Mouse (Mus musculus) liver, embryonic 11.5 days (tissue): ENCODE results near the gene Sub1. TPM values are rescaled to one million over a fixed set of nuclear protein-coding genes. Genes with fewer than 3 reads are reported as not detected.

Experiments used
- ATAC-seq: fragments of 200-750 bp; cut with Nextera tagmentation; replicated peaks from 2 replicates; pipeline ENCODE4 v1.8.0; 2017; ENCODE audit warnings: moderate number of reproducible peaks, mild to moderate bottlenecking, moderate TSS enrichment, moderate library complexity; ENCODE audit not compliant: low FRiP score
- DNase-seq: peaks from one replicate; pipeline ENCODE4 v3.0.0-alpha.2; 2017; ENCODE audit warnings: low spot score
- H3K27ac ChIP-seq: fragments of 300-500 bp; sonication (generic); 2 replicates; pipeline ENCODE4 v1.5.1; 2014; ENCODE audit warnings: mild to moderate bottlenecking, low read depth, low read length, control low read depth
- H3K27me3 ChIP-seq: fragments of 300-500 bp; sonication (generic); replicated peaks from 2 replicates; pipeline ENCODE4 v1.6.1; 2014; ENCODE audit warnings: low read length, mixed read lengths; ENCODE audit not compliant: control insufficient read depth, insufficient read depth
- H3K36me3 ChIP-seq: fragments of 300-500 bp; sonication (generic); 2 replicates; pipeline ENCODE4 v1.6.1; 2014; ENCODE audit warnings: mild to moderate bottlenecking, low read length, moderate library complexity, mixed read lengths; ENCODE audit not compliant: control insufficient read depth, insufficient read depth
- H3K4me1 ChIP-seq: fragments of 300-500 bp; sonication (generic); replicated peaks from 2 replicates; pipeline ENCODE4 v1.6.1; 2014; ENCODE audit warnings: low read length, mixed read lengths; ENCODE audit not compliant: control insufficient read depth, insufficient read depth
- H3K4me2 ChIP-seq: fragments of 300-500 bp; sonication (generic); 2 replicates; pipeline ENCODE4 v1.6.1; 2014; ENCODE audit warnings: mild to moderate bottlenecking, control low read depth, moderate library complexity
- H3K4me3 ChIP-seq: fragments of 300-500 bp; sonication (generic); 2 replicates; pipeline ENCODE4 v1.5.1; 2014; ENCODE audit warnings: low read depth, low read length, control low read depth
- H3K9ac ChIP-seq: fragments of 300-500 bp; sonication (generic); 2 replicates; pipeline ENCODE4 v1.6.1; 2014; ENCODE audit warnings: low read depth, low read length, control low read depth
- H3K9me3 ChIP-seq: fragments of 300-500 bp; sonication (generic); 2 replicates; pipeline ENCODE4 v1.6.1; 2016; ENCODE audit warnings: low read length, inconsistent platforms, mixed read lengths; ENCODE audit not compliant: control insufficient read depth
- WGBS: fragments of 180-500 bp; shearing (Covaris S2); extraction: QIAGEN DNeasy Blood & Tissue Kit; methylation state at CpG from one replicate; pipeline ENCODE4 v1.1.7; 2014; 5-methylcytosine and 5-hydroxymethylcytosine counted together
- polyA plus RNA-seq: library from polyadenylated mRNA; unstranded; fragments of >200 nt; fragmentation: Nextera tagmentation; extraction: Ambion mirVana; gene quantifications from 2 replicates; pipeline ENCODE4 v1.2.1, GENCODE M21; 2014

Gene Sub1
- polyA plus RNA-seq: 723 and 790 TPM in 2 replicates

DNA sequence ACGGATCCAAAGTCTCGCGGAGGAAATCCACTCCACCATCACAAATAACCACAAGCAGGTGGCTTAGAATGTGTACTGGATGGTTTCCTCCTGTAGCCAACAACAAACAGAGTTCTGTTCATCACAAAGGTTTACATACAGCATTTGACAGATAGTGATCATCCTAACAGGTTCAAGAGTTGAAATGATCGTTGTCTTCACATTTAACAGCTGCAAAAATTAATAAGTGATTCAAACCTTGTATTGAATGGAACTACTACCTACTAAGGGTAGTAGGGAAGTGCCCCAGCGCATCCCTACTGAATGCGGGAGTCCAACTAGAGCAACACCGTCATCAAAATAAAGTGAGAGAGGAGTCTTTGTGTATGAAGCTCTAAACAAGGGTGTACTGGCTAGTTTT is at the start of gene Sub1:
TSS of gene Sub1 (minus strand) at position 101 of the 400 bp plus-strand sequence.
- ATAC-seq: no peak
- no peaks in the 10 kb centered on the region; the same call in 1 of the 2 replicates for H3K36me3 ChIP-seq
- H3K27ac ChIP-seq: no peak within 1 kb of the TSS; the same call in 1 of the 2 replicates
- peak within 1 kb of the TSS; percentile 98 for H3K4me3 ChIP-seq
- H3K9me3 ChIP-seq: no peaks in the 10 kb centered on the region
- H3K27me3 ChIP-seq: no peaks in the 10 kb centered on the region
- WGBS: 88% methylated on average over 7 of the region's 7 CpGs
- peaks cover 2% of the 10 kb centered on the region; the same call in 1 of the 2 replicates for H3K4me1 ChIP-seq
- peak within 1 kb of the TSS; percentile 99 for H3K9ac ChIP-seq
- no peak for DNase-seq
- peak within 1 kb of the TSS; percentile 37 for H3K4me2 ChIP-seq

DNA sequence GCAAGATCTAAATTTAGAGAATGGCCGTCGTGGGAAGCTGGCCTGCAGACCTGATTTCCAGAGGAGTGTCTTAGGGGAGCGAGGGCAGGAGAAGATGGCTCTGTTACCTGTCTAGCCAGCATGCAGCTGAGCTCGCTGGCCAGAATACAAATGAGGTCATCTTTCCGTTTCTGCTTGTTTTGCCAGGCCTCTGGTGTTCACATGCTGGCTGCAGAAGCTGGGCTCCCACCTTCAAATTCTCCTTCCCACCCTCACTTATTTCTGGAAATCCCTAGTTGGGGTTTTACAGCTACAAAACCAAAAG is 43.6 kb upstream of the Sub1 start:
- DNase-seq (no peak), ATAC-seq (no peak)
- H3K27me3 ChIP-seq: no peaks in the 10 kb centered on the region
- H3K27ac ChIP-seq: no peak overlapping the region
- H3K4me2 ChIP-seq: no peak overlapping the region
- no peaks in the 10 kb centered on the region; the same call in 1 of the 2 replicates for H3K4me1 ChIP-seq
- H3K36me3 ChIP-seq: no peaks in the 10 kb centered on the region
- WGBS: 56% methylated on average over 5 of the region's 5 CpGs
- H3K9me3 ChIP-seq: no peaks in the 10 kb centered on the region
- H3K4me3 ChIP-seq: no peak overlapping the region
- H3K9ac ChIP-seq: no peak overlapping the region

DNA sequence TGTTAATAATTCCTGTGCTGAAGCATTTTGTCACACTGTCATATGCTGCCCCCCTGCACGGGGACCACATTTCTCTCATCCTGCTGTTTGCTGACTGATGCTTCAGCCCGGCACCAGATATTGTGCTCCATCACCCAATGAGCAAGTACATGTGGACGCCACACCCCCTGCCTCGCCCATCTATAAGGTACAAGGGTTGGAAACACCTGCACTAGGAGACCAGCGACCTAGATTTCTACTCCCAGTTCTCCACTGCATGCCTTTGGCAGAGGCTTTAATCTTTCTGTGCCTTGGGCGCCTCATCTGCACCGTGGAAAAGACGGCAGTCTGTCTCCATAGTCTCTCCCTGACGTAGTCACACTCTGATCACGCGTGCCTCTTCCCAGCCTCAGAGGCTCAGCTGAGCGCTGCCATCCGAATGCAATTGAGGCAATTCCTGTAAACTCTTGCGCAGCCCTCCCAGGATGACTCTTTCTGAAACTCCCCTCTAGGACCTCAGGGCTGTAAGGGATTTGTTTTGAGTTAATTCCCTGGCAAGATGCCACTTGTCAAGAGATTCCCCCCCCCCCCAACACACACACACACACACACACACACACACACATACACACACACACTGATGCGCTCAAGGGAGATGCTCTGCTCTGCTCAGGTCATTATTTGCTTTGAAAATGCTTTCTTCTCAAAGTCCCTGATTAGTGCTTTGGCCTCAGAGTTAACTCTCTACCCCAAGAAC is 43.1 kb upstream of the Sub1 start:
- Histone ChIP-seq H3K4me2 (no peak overlapping the region), H3K4me1 (no peaks in the 10 kb centered on the region; the same call in 1 of the 2 replicates), H3K9ac (no peak overlapping the region), H3K27ac (no peak overlapping the region), H3K4me3 (no peak overlapping the region), H3K9me3 (no peaks in the 10 kb centered on the region), H3K27me3 (no peaks in the 10 kb centered on the region), H3K36me3 (no peaks in the 10 kb centered on the region)
- 75% methylated on average over 15 of the region's 15 CpGs for WGBS
- ATAC-seq (no peak), DNase-seq (no peak)

- Histone ChIP-seq H3K4me2 (no peak overlapping the region), H3K4me3 (no peak overlapping the region), H3K9me3 (no peaks in the 10 kb centered on the region), H3K27me3 (no peaks in the 10 kb centered on the region), H3K9ac (no peak overlapping the region), H3K27ac (no peak overlapping the region), H3K4me1 (no peaks in the 10 kb centered on the region; the same call in 1 of the 2 replicates), H3K36me3 (no peaks in the 10 kb centered on the region)
- 80% methylated on average over 10 of the region's 10 CpGs for WGBS
- ATAC-seq (no peak), DNase-seq (no peak)
Observed at GRCm38 (mm10) chr15:12039256-12039655, 42.5 kb upstream of the Sub1 start.

DNA sequence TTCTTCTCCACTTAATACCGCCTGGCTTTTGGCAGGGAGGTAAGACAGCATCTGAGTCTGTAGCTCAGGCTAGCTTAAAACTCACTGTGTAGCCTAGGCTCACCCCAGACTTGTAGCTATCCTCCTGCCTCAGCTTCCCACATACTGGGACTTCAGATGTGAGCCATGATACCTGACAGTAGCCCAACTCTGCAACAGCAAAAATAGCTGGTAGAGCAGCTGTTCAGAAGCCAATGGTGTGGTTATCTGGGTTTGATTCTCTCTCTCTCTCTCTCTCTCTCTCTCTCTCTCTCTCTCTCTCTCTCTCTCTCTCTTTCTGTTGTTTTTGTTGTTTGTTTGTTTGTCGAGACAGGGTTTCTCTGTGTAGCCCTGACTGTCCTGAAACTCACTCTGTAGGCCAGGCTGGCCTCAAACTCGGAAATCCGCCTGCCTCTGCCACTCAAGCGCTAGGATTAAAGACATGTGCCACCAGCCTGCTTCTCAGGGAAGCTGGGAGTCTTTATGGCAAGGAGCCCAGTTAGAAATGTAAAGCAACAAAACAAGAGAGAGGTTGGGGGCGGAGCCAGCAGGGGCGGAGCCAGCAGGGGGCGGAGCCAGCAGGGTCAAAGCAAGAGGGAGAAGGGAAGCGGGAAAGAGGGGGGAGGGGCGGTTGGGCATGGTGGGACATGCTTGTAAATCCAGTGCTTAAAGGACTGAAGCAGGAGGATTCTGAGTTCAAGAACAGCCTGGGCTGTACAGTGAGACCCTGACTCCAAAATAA is 41.3 kb upstream of the Sub1 start:
- Histone ChIP-seq H3K9ac (no peak overlapping the region), H3K27me3 (no peaks in the 10 kb centered on the region), H3K4me3 (no peak overlapping the region), H3K27ac (no peak overlapping the region), H3K4me2 (peak overlapping the region; percentile 3; the same call in 1 of the 2 replicates), H3K36me3 (no peaks in the 10 kb centered on the region), H3K4me1 (no peaks in the 10 kb centered on the region; the same call in 1 of the 2 replicates), H3K9me3 (no peaks in the 10 kb centered on the region)
- 63% methylated on average over 10 of the region's 10 CpGs for WGBS
- ATAC-seq: no peak; the same call in 1 of the 2 replicates
- DNase-seq: peak; percentile 49

- Histone ChIP-seq H3K4me1 (no peaks in the 10 kb centered on the region; the same call in 1 of the 2 replicates), H3K4me2 (no peak overlapping the region), H3K36me3 (no peaks in the 10 kb centered on the region), H3K27me3 (no peaks in the 10 kb centered on the region), H3K27ac (no peak overlapping the region), H3K9ac (no peak overlapping the region), H3K9me3 (no peaks in the 10 kb centered on the region), H3K4me3 (no peak overlapping the region)
- 39% methylated on average over 7 of the region's 7 CpGs for WGBS
- 0 out of 2 replicates have a peak, but pooled peaks have one; percentile 38 for ATAC-seq
- no peak for DNase-seq
Observed at GRCm38 (mm10) chr15:12037217-12037616, 40.4 kb upstream of the Sub1 start.

DNA sequence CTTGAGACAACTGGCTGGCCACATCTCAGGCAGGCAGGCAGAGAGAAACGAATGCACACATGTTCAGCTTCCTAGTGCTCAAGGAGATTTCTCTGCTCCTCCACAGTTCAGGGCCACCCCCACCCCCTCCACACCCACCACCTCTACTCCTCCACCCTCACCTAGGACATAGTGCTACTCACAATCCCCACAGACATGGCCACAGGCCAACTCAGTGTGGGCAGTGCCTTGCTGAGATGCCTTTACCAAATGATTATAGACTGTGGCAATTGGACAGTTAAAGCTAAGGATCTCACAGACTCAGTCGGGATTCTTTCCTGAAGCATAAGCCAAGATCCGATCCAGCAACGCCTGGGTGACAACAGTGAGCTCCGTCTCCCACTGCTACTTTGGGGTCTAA is 39.9 kb upstream of the Sub1 start:
- no peaks in the 10 kb centered on the region for H3K27me3 ChIP-seq
- 67% methylated on average over 5 of the region's 5 CpGs for WGBS
- no peaks in the 10 kb centered on the region; the same call in 1 of the 2 replicates for H3K4me1 ChIP-seq
- no peaks in the 10 kb centered on the region for H3K9me3 ChIP-seq
- no peak overlapping the region for H3K4me2 ChIP-seq
- no peak overlapping the region for H3K9ac ChIP-seq
- H3K36me3 ChIP-seq: no peaks in the 10 kb centered on the region
- H3K4me3 ChIP-seq: no peak overlapping the region
- ATAC-seq (no peak), DNase-seq (no peak)
- H3K27ac ChIP-seq: no peak overlapping the region

GRCm38 (mm10) chr15:12034317-12034716 is 37.5 kb upstream of the Sub1 start:
- Histone ChIP-seq H3K27ac (no peak overlapping the region), H3K9me3 (no peaks in the 10 kb centered on the region), H3K4me2 (no peak overlapping the region), H3K9ac (no peak overlapping the region), H3K4me3 (no peak overlapping the region), H3K27me3 (no peaks in the 10 kb centered on the region), H3K36me3 (no peaks in the 10 kb centered on the region), H3K4me1 (no peaks in the 10 kb centered on the region; the same call in 1 of the 2 replicates)
- WGBS: 28% methylated on average over 4 of the region's 4 CpGs
- ATAC-seq: no peak
- no peak for DNase-seq
